Mouse (Mus musculus) layer of hippocampus, adult 2 months (tissue): Measurements from ENCODE around the gene Rft1. TPM values are rescaled to one million over a fixed set of nuclear protein-coding genes. Genes with fewer than 3 reads are reported as not detected.

Experiments
- DNase-seq, 2 experiments: peaks; one replicate each; pipeline ENCODE4 v3.0.0; 2022; ENCODE audit warnings: low spot score in 2 of 2
- H3K27ac ChIP-seq: fragments of 200-600 bp; 2 replicates; pipeline ENCODE4 v1.8.1; 2022
- H3K4me3 ChIP-seq: fragments of 200-600 bp; 2 replicates; pipeline ENCODE4 v1.8.1; 2022; ENCODE audit warnings: mild to moderate bottlenecking
- CTCF ChIP-seq: fragments of 200-600 bp; conservative IDR thresholded peaks from 2 replicates; pipeline ENCODE4 v1.8.1; 2022; ENCODE audit warnings: antibody characterized with exemption, mild to moderate bottlenecking, moderate library complexity
- total RNA-seq, 2 experiments: library from RNA; stranded (reverse); gene quantifications; 2 replicates each; pipeline ENCODE4 v1.2.3; 2021

The Rft1 gene
- total RNA-seq, 2 experiments from 2014 or later: 10.8 to 12.0 TPM

- no peak overlapping the region for H3K27ac ChIP-seq
- DNase-seq: no peak
- TF ChIP-seq CTCF: peak; percentile 50
These were observed 68.2 kb downstream of the Rft1 start for GRCm38 (mm10) chr14:30722406-30722805.

GRCm38 (mm10) chr14:30731896-30732295, 77.7 kb downstream of the Rft1 start:
- no peak overlapping the region for H3K27ac ChIP-seq
- no peak overlapping the region for H3K4me3 ChIP-seq
- no peak for TF ChIP-seq CTCF
- no peak for DNase-seq

More at GRCm38 (mm10) chr14:30722406-30722805, 68.2 kb downstream of the Rft1 start:
- H3K4me3 ChIP-seq: no peak overlapping the region

- no peak overlapping the region for H3K27ac ChIP-seq
- no peak for DNase-seq
- no peak for TF ChIP-seq CTCF
These were observed 80.5 kb downstream of the Rft1 start for GRCm38 (mm10) chr14:30734665-30735064.

GRCm38 (mm10) chr14:30735810-30736209, 81.7 kb downstream of the Rft1 start:
- no peak overlapping the region for H3K27ac ChIP-seq
- no peak overlapping the region for H3K4me3 ChIP-seq
- DNase-seq: no peak
- TF ChIP-seq CTCF: no peak

More at GRCm38 (mm10) chr14:30734665-30735064, 80.5 kb downstream of the Rft1 start:
- no peak overlapping the region for H3K4me3 ChIP-seq

GRCm38 (mm10) chr14:30736413-30736812, 82.3 kb downstream of the Rft1 start:
- H3K4me3 ChIP-seq: no peak overlapping the region
- H3K27ac ChIP-seq: no peak overlapping the region
- TF ChIP-seq CTCF: no peak
- no peak for DNase-seq

Other genes with a start within 250 kb of the Rft1 start
- 10 to 100 TPM; 22.7 to 23.0 TPM for gene Dcp1a, start 174.8 kb upstream of the Rft1 start, total RNA-seq
- 10 to 100 TPM; 51.9 to 52.2 TPM for gene Cacna1d, start 162.9 kb upstream of the Rft1 start, total RNA-seq
- 100 to 1,000 TPM; 162 to 164 TPM for gene Tkt, start 106.0 kb upstream of the Rft1 start, total RNA-seq
- gene Prkcd, start 28.1 kb upstream of the Rft1 start, total RNA-seq: 10 to 100 TPM; 33.3 to 47.5 TPM
- 10 to 100 TPM; 33.5 to 36.6 TPM for gene Sfmbt1, start 60.5 kb downstream of the Rft1 start, total RNA-seq
- 10 to 100 TPM; 21.6 to 24.5 TPM for gene Tmem110, start 171.2 kb downstream of the Rft1 start, total RNA-seq
- gene Mustn1, start 224.8 kb downstream of the Rft1 start, total RNA-seq: 1 to 10 TPM; 2.1 to 2.3 TPM
- under 1 TPM in 1 of 2 experiments, not detected in 1; 0.36 TPM for gene Itih4, start 232.1 kb downstream of the Rft1 start, total RNA-seq